Mouse (Mus musculus) myocyte (in vitro differentiated cells): ENCODE results near the gene Osbpl6.

Source experiments
- CEBPB ChIP-seq: IDR thresholded peaks from 2 replicates; pipeline ENCODE4 v1.6.1; 2011; ENCODE audit warnings: mild to moderate bottlenecking, moderate library complexity; ENCODE audit not compliant: poor library complexity, insufficient read depth, severe bottlenecking
- MYOD1 ChIP-seq, 3 experiments: IDR thresholded peaks; one replicate each; pipeline ENCODE4 v1.6.1; 2011; ENCODE audit warnings: control low read depth in 2 of 3, low read depth in 2 of 3, mild to moderate bottlenecking in 2 of 3, moderate library complexity in 1 of 3; ENCODE audit not compliant: insufficient read length in 2 of 3, control insufficient read depth in 1 of 3
- MYOG ChIP-seq, 3 experiments: IDR thresholded peaks; one replicate each; pipeline ENCODE4 v1.6.1; 2011; ENCODE audit warnings: control low read depth in 2 of 3, low read depth in 2 of 3, mild to moderate bottlenecking in 2 of 3; ENCODE audit not compliant: insufficient read length in 2 of 3, control insufficient read depth in 1 of 3, insufficient read depth in 1 of 3
- POLR2A ChIP-seq: IDR thresholded peaks from one replicate; pipeline ENCODE4 v1.6.1; 2011; ENCODE audit warnings: low read depth, mild to moderate bottlenecking, control low read depth, moderate library complexity; ENCODE audit not compliant: insufficient read length
- POLR2AphosphoS2 ChIP-seq: IDR thresholded peaks from one replicate; pipeline ENCODE4 v1.6.1; 2011; ENCODE audit warnings: low read depth, control low read depth; ENCODE audit not compliant: insufficient read length
- TCF12 ChIP-seq: IDR thresholded peaks from one replicate; pipeline ENCODE4 v1.6.1; 2011; ENCODE audit warnings: mild to moderate bottlenecking, control low read depth; ENCODE audit not compliant: poor library complexity, insufficient read depth, severe bottlenecking
- TCF3 ChIP-seq: IDR thresholded peaks from one replicate; pipeline ENCODE4 v1.6.1; 2011; ENCODE audit warnings: low read depth, control low read depth; ENCODE audit not compliant: insufficient read length

DNA sequence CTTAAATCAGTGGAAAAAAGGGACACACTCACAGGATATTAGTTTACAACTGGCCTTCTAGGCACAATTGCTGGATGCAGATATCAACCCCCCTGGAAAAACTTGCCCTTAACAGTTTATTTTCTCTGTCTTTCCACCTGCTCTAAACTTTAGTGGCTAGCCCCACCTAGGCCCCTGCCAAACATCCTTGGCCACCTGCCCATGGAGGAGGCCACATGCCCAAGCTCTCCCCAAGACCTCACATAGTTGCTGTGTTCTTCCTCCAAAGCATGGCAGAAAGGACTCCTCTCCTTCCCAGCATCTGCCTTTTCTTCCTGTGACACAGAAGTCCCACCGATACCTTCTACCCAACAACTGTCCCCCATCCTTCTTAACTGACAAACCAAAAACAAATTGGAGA is 195.9 kb downstream of the Osbpl6 start:
- TF ChIP-seq TCF3 (no peak), TCF12 (no peak), MYOG (IDR thresholded peaks at IDR 0.05; ENCODE audit: control insufficient read depth in 1 of 3, insufficient read depth in 1 of 3, insufficient read length in 2 of 3, low read depth in 2 of 3) (no peak), POLR2A (no peak), CEBPB (no peak), POLR2AphosphoS2 (no peak), MYOD1 (IDR thresholded peaks at IDR 0.05; ENCODE audit: control insufficient read depth in 1 of 3, insufficient read length in 2 of 3, low read depth in 2 of 3) (no peak)
